Mouse (Mus musculus) kidney, adult 11 months (tissue): ENCODE results near the gene Cd48.
"Not testable (repeated sequence)": the region's sequence is repeated elsewhere in the genome, so short reads cannot be mapped to it uniquely, and the experiment has no call there.

Experiments
- DNase-seq: peaks from one replicate; pipeline ENCODE4 v3.0.0; 2022

Cd48 gene

DNA sequence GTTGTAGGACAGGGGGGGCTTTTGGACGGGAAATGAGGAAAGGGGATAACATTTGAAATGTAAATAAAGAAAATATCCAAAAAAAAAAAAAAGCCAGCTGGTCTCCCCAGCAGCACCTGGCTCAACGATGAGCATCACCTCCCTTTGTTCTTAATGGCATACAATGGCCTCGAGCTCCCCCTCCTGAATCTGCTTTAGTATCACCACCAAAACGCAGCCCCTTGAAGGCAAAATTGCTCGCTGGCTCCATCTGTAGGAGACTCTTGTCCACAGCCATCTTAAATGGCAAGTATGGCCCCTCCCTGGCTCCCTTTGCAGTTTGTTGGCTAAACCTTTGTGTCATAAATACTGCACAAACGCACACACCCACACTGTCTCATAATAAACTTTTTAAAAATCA is 17.2 kb downstream of the Cd48 start:
- DNase-seq = no peak

DNA sequence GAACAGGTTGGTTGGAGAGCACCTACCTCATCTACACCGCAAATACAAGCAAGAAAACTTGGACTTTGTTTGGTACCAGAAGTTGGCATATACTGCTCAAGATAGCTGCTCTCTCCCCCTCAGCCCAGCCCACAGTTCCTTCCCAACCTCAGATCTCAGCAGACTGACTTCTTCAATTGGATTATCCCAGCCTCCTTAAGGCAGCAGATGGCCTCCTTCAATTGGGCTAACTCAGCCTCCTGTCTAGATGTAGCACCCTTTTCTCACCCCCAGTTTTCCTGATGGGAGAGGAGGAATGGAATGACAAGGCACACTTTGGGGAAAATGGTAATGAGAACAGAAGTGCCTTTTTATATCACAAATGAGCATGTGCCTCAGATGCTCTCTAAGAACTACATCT is 31.9 kb downstream of the Cd48 start:
- DNase-seq = not testable (repeated sequence)

GRCm38 (mm10) chr1:171715434-171715833 is 33.6 kb downstream of the Cd48 start:
- no peak for DNase-seq

DNA sequence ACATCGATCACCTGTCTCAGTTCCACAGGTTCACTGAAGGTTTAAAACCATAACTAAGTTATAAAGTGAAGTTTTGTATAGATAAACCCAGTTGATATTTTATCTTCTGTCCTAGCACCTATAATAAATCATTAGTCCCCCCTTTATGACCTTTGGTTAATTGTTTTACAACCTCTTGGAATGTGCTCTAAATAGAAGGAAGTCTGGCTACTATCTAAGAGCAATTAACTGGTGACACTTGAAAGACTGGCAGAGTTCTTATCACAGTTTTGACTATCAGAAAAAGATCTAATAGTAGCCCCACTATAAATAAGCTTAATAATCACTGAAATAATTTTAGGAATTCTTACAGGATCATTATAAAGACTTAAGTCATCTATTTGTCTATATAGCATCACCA is 34.4 kb downstream of the Cd48 start:
- DNase-seq = no peak

DNA sequence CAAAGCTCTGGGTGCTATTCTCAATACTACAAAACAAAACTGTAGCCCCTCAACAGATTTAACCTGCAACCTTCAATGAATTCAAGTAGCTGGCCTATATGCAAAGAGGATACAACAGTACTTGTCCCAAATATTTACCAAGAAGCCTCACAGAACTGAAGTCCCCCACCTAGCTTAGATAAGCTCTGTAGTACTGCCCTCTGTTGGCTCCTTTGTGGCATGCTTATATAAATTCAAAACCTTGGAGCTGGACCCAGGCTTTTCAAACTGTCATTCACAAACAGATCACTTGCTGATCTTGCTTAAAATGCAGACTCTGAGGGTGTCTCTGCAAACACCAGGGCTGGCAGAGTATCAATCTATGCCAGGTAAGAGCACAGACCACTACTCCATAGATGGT is 49.4 kb downstream of the Cd48 start:
- no peak for DNase-seq

DNA sequence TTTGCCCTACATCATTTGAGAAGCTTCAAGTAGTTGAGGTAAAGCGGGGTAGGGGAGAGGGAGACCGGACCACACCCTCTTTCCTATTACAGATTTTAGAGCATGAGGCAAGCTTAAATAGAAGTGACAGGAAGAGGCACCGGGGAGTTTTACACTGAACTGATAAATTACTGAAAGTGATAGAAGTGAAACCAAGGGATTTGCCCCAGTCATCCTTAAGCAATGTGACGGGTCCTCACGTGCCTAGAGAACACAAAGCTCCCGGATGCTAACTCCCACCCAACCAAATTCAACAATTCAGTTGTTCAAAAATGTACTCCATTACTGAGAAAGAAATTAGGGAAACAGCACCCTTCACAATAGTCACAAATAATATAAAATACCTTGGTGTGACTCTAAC is 53.1 kb downstream of the Cd48 start:
- DNase-seq = no peak

DNA sequence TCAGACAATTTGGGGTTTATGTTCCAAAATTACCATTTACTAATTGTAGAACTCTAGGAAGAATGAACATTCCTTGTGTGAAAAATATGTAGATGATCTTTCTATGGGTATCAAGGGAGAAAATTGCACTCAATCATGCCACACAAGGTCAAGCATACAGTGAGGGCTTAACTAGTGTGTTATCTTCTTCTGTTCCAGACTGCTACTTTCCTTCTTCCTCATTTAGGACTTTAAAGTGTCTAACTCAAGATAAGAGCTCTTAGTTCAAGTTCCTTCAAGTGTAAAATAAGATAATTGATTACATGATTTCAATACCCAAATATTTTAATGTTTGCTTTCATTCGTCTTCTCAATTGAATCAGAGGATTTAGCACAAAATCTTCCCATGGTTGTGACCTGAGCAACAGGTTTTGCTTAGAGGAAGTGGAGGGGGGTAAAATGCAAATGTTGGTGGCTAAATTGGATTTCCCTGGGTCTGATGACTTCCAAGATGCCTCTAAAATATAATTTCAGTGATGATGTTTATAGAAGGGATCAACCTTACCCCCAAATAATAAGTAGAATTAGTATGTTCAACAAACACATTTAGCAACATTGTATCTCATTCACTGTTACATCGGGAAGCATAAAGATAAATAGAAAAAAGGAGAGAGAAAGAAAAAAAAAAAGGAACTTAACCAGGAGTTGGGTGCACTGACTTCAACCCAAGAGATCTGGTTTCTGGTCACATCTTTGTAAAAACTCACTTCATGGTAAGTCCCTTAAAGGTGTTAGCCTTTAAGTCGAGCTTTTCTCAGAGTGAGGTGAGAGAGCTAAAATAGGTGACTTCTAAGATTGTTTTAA is 66.5 kb downstream of the Cd48 start:
- DNase-seq = no peak
